Mouse (Mus musculus) CH12.LX (cell line): ENCODE results near the gene Slc43a3. TPM values are rescaled to one million over a fixed set of nuclear protein-coding genes. Genes with fewer than 3 reads are reported as not detected.

Experiments used
- DNase-seq: peaks from one replicate; pipeline ENCODE4 v3.0.0-alpha.2; 2013; ENCODE audit errors: extremely low read depth
- H3K27ac ChIP-seq: 2 replicates; pipeline ENCODE4 v1.5.1; 2012; ENCODE audit warnings: low read depth, mild to moderate bottlenecking, control low read depth, moderate library complexity; ENCODE audit not compliant: insufficient read depth
- H3K27me3 ChIP-seq: replicated peaks from 2 replicates; pipeline ENCODE3; 2012; ENCODE audit warnings: inconsistent platforms
- H3K36me3 ChIP-seq, 2 experiments: replicated peaks in 1 of 2; 2 replicates each; pipeline versions ENCODE3 to v1.6.1; 2012; ENCODE audit warnings: inconsistent platforms in 1 of 2, low read length in 1 of 2, mild to moderate bottlenecking in 1 of 2, mixed read lengths in 1 of 2, moderate library complexity in 1 of 2; ENCODE audit not compliant: control insufficient read depth in 1 of 2, insufficient read depth in 1 of 2
- H3K4me1 ChIP-seq, 2 experiments: 2 replicates each; pipeline ENCODE4 v1.6.1; 2012; ENCODE audit warnings: inconsistent platforms in 1 of 2, moderate library complexity in 1 of 2; ENCODE audit not compliant: insufficient read depth in 2 of 2, control insufficient read depth in 1 of 2
- H3K4me2 ChIP-seq: 2 replicates; pipeline ENCODE4 v1.6.1; 2012; ENCODE audit warnings: low read depth, mild to moderate bottlenecking, control low read depth; ENCODE audit not compliant: poor library complexity, insufficient read depth, severe bottlenecking
- H3K4me3 ChIP-seq, 3 experiments: fragments of 150-350 bp in 1 of 3; sonication (generic) in 1 of 3; replicated peaks in 1 of 3; 2 replicates each; pipeline versions ENCODE3 to v1.5.1; 2011 to 2012; ENCODE audit warnings: low read depth in 2 of 3, low read length in 2 of 3, mild to moderate bottlenecking in 2 of 3, moderate library complexity in 2 of 3, control low read depth in 1 of 3, improper control_type of control experiment in 1 of 3, inconsistent platforms in 1 of 3, mixed read lengths in 1 of 3; ENCODE audit not compliant: poor library complexity in 1 of 3
- H3K79me2 ChIP-seq: replicated peaks from 2 replicates; pipeline ENCODE4 v1.6.1; 2012; ENCODE audit warnings: mild to moderate bottlenecking, moderate library complexity; ENCODE audit not compliant: control insufficient read depth, poor library complexity, insufficient read depth, severe bottlenecking; ENCODE audit errors: extremely low read depth
- H3K9ac ChIP-seq: 2 replicates; pipeline ENCODE4 v1.6.1; 2012; ENCODE audit warnings: low read depth, mild to moderate bottlenecking, control low read depth, moderate library complexity; ENCODE audit not compliant: insufficient read depth
- H3K9me3 ChIP-seq: replicated peaks from 2 replicates; pipeline ENCODE3; 2012; ENCODE audit warnings: low read length, inconsistent platforms, mixed read lengths
- CHD2 ChIP-seq: IDR thresholded peaks from 2 replicates; pipeline ENCODE4 v1.6.1; 2011; ENCODE audit warnings: low read length, improper control_type of control experiment
- CTCF ChIP-seq, 2 experiments: IDR thresholded peaks in 1 of 2; conservative IDR thresholded peaks in 1 of 2; 2 replicates each; pipeline ENCODE4 v1.5.1; 2011 to 2012; ENCODE audit warnings: low read depth in 2 of 2, low read length in 2 of 2, improper control_type of control experiment in 1 of 2, inconsistent platforms in 1 of 2, mild to moderate bottlenecking in 1 of 2, moderate library complexity in 1 of 2
- E2F4 ChIP-seq: IDR thresholded peaks from 2 replicates; pipeline ENCODE4 v1.6.1; 2011; ENCODE audit warnings: low read depth, low read length, improper control_type of control experiment; ENCODE audit not compliant: insufficient replicate concordance
- ETS1 ChIP-seq: conservative IDR thresholded peaks from 2 replicates; pipeline ENCODE4 v1.6.1; 2012; ENCODE audit warnings: low read depth, mild to moderate bottlenecking, inconsistent platforms, low read length, improper control_type of control experiment, moderate library complexity
- GABPA ChIP-seq: IDR thresholded peaks from 2 replicates; pipeline ENCODE4 v1.6.1; 2012; ENCODE audit warnings: low read depth, low read length, improper control_type of control experiment, inconsistent platforms; ENCODE audit not compliant: insufficient replicate concordance
- JUND ChIP-seq: conservative IDR thresholded peaks from 2 replicates; pipeline ENCODE4 v1.6.1; 2011; ENCODE audit warnings: low read depth, low read length, improper control_type of control experiment
- KAT2A ChIP-seq: IDR thresholded peaks from 2 replicates; pipeline ENCODE4 v1.6.1; 2012; ENCODE audit warnings: low read length, improper control_type of control experiment, inconsistent platforms; ENCODE audit not compliant: insufficient replicate concordance
- MAFK ChIP-seq: IDR thresholded peaks from 2 replicates; pipeline ENCODE4 v1.6.1; 2011; ENCODE audit warnings: low read length, improper control_type of control experiment; ENCODE audit not compliant: insufficient replicate concordance
- MAX ChIP-seq: IDR thresholded peaks from 2 replicates; pipeline ENCODE4 v1.6.1; 2011; ENCODE audit warnings: low read length, improper control_type of control experiment
- MAZ ChIP-seq: IDR thresholded peaks from 2 replicates; pipeline ENCODE4 v1.6.1; 2012; ENCODE audit warnings: low read depth, mild to moderate bottlenecking, inconsistent platforms, low read length, improper control_type of control experiment, moderate library complexity
- MXI1 ChIP-seq: IDR thresholded peaks from 2 replicates; pipeline ENCODE4 v1.6.1; 2011; ENCODE audit warnings: mild to moderate bottlenecking, low read depth, low read length, improper control_type of control experiment
- MYC ChIP-seq: IDR thresholded peaks from 2 replicates; pipeline ENCODE4 v1.6.1; 2011; ENCODE audit warnings: low read depth, mild to moderate bottlenecking, improper control_type of control experiment, low read length
- SIN3A ChIP-seq: IDR thresholded peaks from 2 replicates; pipeline ENCODE4 v1.6.1; 2012; ENCODE audit warnings: low read length, improper control_type of control experiment, inconsistent platforms
- SMC3 ChIP-seq: IDR thresholded peaks from 2 replicates; pipeline ENCODE4 v1.6.1; 2011; ENCODE audit warnings: low read depth, low read length, improper control_type of control experiment
- UBTF ChIP-seq: IDR thresholded peaks from 2 replicates; pipeline ENCODE4 v1.6.1; 2012; ENCODE audit warnings: low read depth, mild to moderate bottlenecking, inconsistent platforms, low read length, improper control_type of control experiment, moderate library complexity
- USF2 ChIP-seq: conservative IDR thresholded peaks from 2 replicates; pipeline ENCODE4 v1.6.1; 2011; ENCODE audit warnings: low read depth, low read length, improper control_type of control experiment
- dilution Hi-C: fragments of 300-500 bp; cut with MboI; formaldehyde crosslinking; loops from 2 replicates; pipeline ENCODE4 v1.14.3; 2020; ENCODE audit warnings: low sequenced_read_pairs; ENCODE audit not compliant: extremely low pct_unique_long_range_greater_than_20kb, extremely low pct_ligation_motif_present
- in situ Hi-C: fragments of 300-500 bp; cut with MboI; formaldehyde crosslinking; loops from 3 replicates; pipeline ENCODE4 v1.14.3; 2019; ENCODE audit warnings: low sequenced_read_pairs, low pct_ligation_motif_present, low pct_unique_long_range_greater_than_20kb, mixed read lengths
- polyA plus RNA-seq: library from polyadenylated mRNA; unstranded; fragments of >175 nt; gene quantifications from 2 replicates; pipeline ENCODE4 v1.2.1, GENCODE M21; 2012; ENCODE audit warnings: low read depth; ENCODE audit not compliant: insufficient read length
- total RNA-seq, 2 experiments: library from RNA; depleted of rRNA; stranded (reverse); fragments of 300-350 nt in 1 of 2; fragments of >200 nt in 1 of 2; gene quantifications; 2 replicates each; pipeline ENCODE4 v1.2.3; 2012 to 2014

Slc43a3 gene
- total and polyA plus RNA-seq, 3 experiments, result 136 to 174 (median 163) TPM

- TF ChIP-seq SIN3A (no peak), UBTF (no peak), SMC3 (no peak), MAZ (no peak), E2F4 (no peak), MYC (no peak), MAX (no peak), GABPA (no peak), JUND (no peak)
- dilution Hi-C loops, result no loop called here
- no peaks in the 10 kb centered on the region for H3K27me3 ChIP-seq
- H3K4me3 ChIP-seq, result no peak overlapping the region
- H3K27ac ChIP-seq, result no peak overlapping the region
- H3K9me3 ChIP-seq, result no peaks in the 10 kb centered on the region
- H3K4me2 ChIP-seq, result no peak overlapping the region
- no peaks in the 10 kb centered on the region for H3K79me2 ChIP-seq
- in situ Hi-C loops, result loop anchor here (5.0 kb wide), 1 partner anchor 39 kb away; no protein-coding TSS in a partner anchor
- peaks cover 0 to 19% of the 10 kb centered on the region in 2 experiments; a peak in 2 of 4 replicates for H3K4me1 ChIP-seq
- H3K9ac ChIP-seq, result no peak overlapping the region
- H3K36me3 ChIP-seq, result peaks cover 0 to 8% of the 10 kb centered on the region in 2 experiments
- no peak for DNase-seq
These were observed 65.1 kb downstream of the Slc43a3 start for GRCm38 (mm10) chr2:85001497-85001896.

GRCm38 (mm10) chr2:85002575-85002974 lies 66.2 kb downstream of the Slc43a3 start:
- Histone ChIP-seq H3K79me2 (no peaks in the 10 kb centered on the region), H3K4me1 (peaks cover 0 to 22% of the 10 kb centered on the region in 2 experiments; a peak in 2 of 4 replicates), H3K9ac (no peak overlapping the region), H3K9me3 (no peaks in the 10 kb centered on the region), H3K27ac (no peak overlapping the region), H3K27me3 (no peaks in the 10 kb centered on the region), H3K4me3 (no peak overlapping the region), H3K4me2 (no peak overlapping the region), H3K36me3 (peaks cover 0 to 8% of the 10 kb centered on the region in 2 experiments)
- no peak for DNase-seq
- in situ Hi-C loops (loop anchor here (5.0 kb wide), 1 partner anchor 40 kb away; no protein-coding TSS in a partner anchor), dilution Hi-C loops (no loop called here)
- TF ChIP-seq CTCF (conservative IDR thresholded peaks at IDR 0.05 in 1 of 2, IDR thresholded peaks at IDR 0.05 in 1 of 2; ENCODE audit: low read depth in 2 of 2, low read length in 2 of 2) (no peak), GABPA (no peak), MAFK (no peak), E2F4 (no peak), USF2 (no peak), MXI1 (no peak), KAT2A (no peak), MYC (no peak), CHD2 (no peak), MAX (no peak), ETS1 (no peak)
